Mouse (Mus musculus) left cerebral cortex, postnatal 25 days (tissue): ENCODE results near the gene Mis18a. TPM values are rescaled to one million over a fixed set of nuclear protein-coding genes. Genes with fewer than 3 reads are reported as not detected.

Source experiments
- DNase-seq, 2 experiments: peaks; one replicate each; pipeline ENCODE4 v3.0.0; 2022; ENCODE audit warnings: low spot score in 2 of 2, mixed read lengths in 1 of 2
- intact Hi-C: fragments of 180-260 bp; cut with DNase I; formaldehyde crosslinking; loops from one replicate; pipeline ENCODE4 v1.15.1; 2025
- total RNA-seq, 2 experiments: library from RNA; stranded (reverse); gene quantifications; 2 replicates each; pipeline ENCODE4 v1.2.3; 2021

The Mis18a gene
- total RNA-seq, 2 experiments from 2014 or later, result 7.6 to 8.1 TPM

- intact Hi-C loops, result no loop called here
- no peak for DNase-seq
Observed at GRCm38 (mm10) chr16:90706279-90706678, 20.9 kb downstream of the Mis18a start.

DNA sequence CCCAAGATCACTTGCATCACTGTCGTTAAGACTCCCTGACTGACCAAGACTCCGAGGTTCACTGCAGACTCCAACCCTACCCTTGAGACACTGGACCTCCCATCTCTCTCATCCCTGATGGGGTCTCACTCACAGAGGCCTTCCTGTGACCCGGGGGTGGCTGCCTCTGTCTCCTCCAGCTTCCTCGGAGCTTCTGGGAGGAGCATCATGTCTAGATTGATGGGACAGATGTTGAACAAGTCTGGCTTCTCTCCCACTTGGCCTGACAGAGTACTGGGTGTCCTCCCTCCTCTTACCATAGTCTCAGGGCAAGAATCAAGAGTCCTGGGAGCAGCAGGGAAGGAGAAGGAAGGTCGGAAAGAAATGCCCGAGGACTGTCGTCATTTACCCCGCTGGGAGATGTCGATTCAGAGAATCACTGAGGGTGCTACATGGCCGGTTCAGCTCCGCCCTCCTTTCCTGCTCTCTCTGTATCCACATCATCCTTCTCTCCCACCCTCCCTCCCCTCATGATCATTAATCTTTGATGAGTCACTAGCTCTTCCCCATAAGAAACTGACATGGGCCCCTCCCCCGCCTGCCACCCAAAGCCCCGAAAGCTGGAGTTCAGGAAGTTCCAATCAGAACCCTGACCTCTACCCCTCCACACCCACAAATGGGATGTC is 22.9 kb downstream of the Mis18a start:
- intact Hi-C loops, result no loop called here
- no peak for DNase-seq

- DNase-seq, result no peak
- intact Hi-C loops, result no loop called here
Observed at GRCm38 (mm10) chr16:90703646-90704045, 23.6 kb downstream of the Mis18a start.

GRCm38 (mm10) chr16:90701541-90701940 is 25.7 kb downstream of the Mis18a start:
- DNase-seq, result no peak
- intact Hi-C loops, result no loop called here

DNA sequence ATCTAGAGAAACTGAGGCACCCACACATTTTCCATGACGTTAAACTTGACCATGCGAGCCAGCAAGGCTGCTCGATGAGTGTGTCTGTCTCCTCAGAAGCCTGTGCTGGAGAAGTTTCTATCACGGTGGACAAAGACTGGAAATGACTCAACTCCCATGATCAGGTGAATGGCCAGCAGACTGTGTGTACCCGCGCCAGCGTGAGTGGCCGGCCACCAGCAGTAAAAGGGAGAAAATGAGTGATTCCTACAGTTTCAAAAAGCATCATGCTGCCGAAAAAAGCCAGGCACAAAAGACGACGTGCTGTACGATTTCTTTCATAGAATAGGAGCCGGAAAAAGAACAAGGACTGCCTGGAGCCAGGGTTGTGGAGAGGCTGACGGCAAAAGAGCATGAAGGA is 27.8 kb downstream of the Mis18a start:
- DNase-seq, result no peak

GRCm38 (mm10) chr16:90696306-90696705 is 30.9 kb downstream of the Mis18a start:
- intact Hi-C loops, result no loop called here
- DNase-seq, result peak in 1 of 2 experiments; percentile 39

More for the DNA sequence above, 27.8 kb downstream of the Mis18a start:
- intact Hi-C loops, result no loop called here

- intact Hi-C loops, result no loop called here
Observed at GRCm38 (mm10) chr16:90695121-90695520, 32.1 kb downstream of the Mis18a start.

GRCm38 (mm10) chr16:90694719-90695118 is 32.5 kb downstream of the Mis18a start:
- DNase-seq, result peak in 1 of 2 experiments; percentile 43
- intact Hi-C loops, result loop anchor here (5.0 kb wide), 1 partner anchor 72 kb away; no protein-coding TSS in a partner anchor

More at GRCm38 (mm10) chr16:90695121-90695520, 32.1 kb downstream of the Mis18a start:
- peak in 1 of 2 experiments; percentile 57 for DNase-seq

GRCm38 (mm10) chr16:90693625-90694024 is 33.6 kb downstream of the Mis18a start:
- intact Hi-C loops, result loop anchor here (5.0 kb wide), 1 partner anchor 71 kb away; no protein-coding TSS in a partner anchor
- DNase-seq, result no peak

DNA sequence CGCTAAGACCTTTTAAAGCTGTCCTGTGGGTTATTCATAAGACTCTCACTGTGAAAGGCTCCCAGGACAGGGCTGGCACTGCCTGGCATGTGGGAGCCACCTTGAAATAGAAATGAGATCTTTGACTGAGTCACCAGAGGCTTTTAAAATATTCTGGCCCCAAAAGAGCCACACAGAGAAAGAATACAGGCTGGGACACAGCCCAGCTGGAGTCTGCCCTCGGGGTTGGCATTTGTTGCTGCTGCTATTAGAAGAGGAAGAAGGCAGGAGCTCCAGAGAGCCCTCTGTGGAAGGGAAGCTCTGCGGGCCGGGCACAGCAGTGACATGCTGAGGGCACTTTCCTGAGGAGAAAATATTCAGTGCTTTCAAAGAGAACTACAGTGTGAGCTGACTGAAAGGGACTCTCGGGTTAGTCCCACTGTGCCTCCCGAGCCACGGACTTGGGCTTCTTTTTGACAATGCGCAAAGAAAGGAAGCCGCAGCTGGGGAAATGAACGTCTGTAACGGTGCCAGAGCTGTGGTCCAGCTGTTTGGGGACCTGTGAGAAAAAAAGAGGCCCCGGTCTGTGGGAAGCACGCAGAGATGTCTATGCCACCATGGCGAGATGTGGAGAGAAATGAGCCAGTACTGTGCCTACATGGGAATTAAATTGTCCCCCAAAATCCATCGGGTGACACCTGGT is 34.4 kb downstream of the Mis18a start:
- DNase-seq, result peak in 1 of 2 experiments; percentile 78
- intact Hi-C loops, result loop anchor here (5.0 kb wide), 1 partner anchor 71 kb away; no protein-coding TSS in a partner anchor

DNA sequence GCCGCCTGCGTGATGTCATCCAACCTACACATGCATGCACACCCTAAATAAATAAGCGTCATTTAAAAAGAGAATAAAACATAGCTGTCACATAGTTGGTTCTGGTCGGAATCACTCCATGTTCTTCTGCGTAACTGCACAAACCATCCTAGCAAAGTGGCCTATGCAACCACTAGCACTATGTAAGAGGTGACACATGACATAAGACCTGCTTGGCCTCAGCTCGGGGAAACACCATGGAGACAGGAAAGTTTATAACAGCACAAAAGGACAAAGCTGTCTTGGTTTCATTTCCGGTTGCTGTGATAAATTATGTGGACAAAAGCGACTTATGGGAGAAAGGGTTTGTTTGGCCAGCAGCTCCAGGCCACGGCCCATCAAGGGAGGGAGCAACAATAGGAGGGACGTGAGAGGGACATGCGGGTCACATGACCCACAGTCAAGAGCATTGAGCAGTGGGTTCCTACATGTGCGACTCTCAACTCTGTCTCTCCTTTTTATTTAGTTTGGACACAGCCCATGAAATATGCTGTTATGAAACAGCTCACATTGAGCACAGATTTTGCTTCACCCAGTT is 39.4 kb downstream of the Mis18a start:
- intact Hi-C loops, result no loop called here
- DNase-seq, result no peak

- DNase-seq, result no peak
- intact Hi-C loops, result no loop called here
Observed at GRCm38 (mm10) chr16:90687011-90687410, 40.2 kb downstream of the Mis18a start.

GRCm38 (mm10) chr16:90684092-90684491 is 43.1 kb downstream of the Mis18a start:
- intact Hi-C loops, result no loop called here
- DNase-seq, result no peak

- intact Hi-C loops, result no loop called here
- DNase-seq, result no peak
Observed at GRCm38 (mm10) chr16:90679984-90680383, 47.2 kb downstream of the Mis18a start.

GRCm38 (mm10) chr16:90678820-90679219 is 48.4 kb downstream of the Mis18a start:
- intact Hi-C loops, result no loop called here
- DNase-seq, result no peak

DNA sequence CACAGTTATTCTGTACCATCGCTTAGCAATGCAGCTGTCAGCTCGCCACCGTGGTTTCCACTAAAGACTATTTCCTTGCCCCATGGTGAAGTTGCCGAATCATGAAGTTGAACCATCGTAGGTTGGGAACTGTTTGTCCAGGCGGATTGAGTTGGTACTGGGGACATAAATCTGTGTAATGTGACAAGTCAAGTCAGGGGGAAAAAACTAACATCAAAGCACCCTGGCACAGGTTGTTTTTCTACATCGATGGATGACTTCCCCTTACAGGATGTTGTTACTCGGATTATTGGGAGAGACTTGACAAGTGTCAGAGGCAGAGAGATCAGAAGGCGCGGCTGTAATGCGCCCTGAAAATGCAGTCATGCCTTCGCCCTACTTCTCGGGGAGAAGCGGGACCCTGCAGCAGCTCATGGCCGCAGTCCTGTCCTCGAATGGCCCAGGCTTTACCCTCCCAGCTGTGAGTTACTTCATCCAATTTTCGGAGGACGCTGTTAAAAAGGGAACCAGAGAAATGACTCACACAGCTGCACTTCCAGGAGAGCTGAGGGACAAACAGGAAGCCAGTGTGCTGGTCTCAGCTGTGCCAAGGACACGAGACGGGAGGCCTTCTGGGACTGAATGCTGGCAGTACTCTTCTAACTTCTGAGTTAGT is 50.2 kb downstream of the Mis18a start:
- intact Hi-C loops, result no loop called here
- DNase-seq, result peak in 1 of 2 experiments; percentile 77

DNA sequence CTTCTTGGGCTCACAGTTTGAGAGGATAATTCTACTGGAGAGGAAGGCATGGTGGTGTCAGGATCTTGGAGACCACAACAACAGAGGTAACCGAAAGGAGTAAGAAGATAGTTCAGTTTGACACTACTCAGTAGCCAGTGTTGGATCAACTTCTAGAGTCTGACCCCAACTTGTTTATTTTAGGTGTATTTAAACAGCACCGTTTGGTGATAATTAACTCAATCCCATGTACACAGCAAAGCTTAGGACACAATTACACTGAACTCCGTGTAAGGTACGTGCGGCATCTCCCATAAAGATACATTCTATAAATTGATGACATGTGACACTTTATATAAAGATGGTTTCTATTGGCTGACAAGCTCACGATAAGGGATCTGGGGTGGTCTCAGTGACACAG is 52.6 kb downstream of the Mis18a start:
- intact Hi-C loops, result loop anchor here (5.0 kb wide), 1 partner anchor 38 kb away; no protein-coding TSS in a partner anchor
- no peak for DNase-seq

GRCm38 (mm10) chr16:90673507-90674354 is 53.5 kb downstream of the Mis18a start:
- intact Hi-C loops, result loop anchor here (5.0 kb wide), 1 partner anchor 39 kb away; no protein-coding TSS in a partner anchor
- peak in 1 of 2 experiments; percentile 44 for DNase-seq
